Mouse (Mus musculus) neural tube, embryonic 14.5 days (tissue): Measurements from ENCODE around the gene Dlgap3. TPM values are rescaled to one million over a fixed set of nuclear protein-coding genes. Genes with fewer than 3 reads are reported as not detected.

Source experiments
- ATAC-seq: fragments of 200-750 bp; cut with Nextera tagmentation; 2 replicates; pipeline ENCODE4 v1.8.0; 2017; ENCODE audit warnings: low read depth, mild to moderate bottlenecking, moderate TSS enrichment, moderate library complexity
- H3K27ac ChIP-seq: fragments of 300-500 bp; sonication (generic); 2 replicates; pipeline ENCODE4 v1.5.1; 2014; ENCODE audit warnings: low read depth, mild to moderate bottlenecking, control low read depth, low read length, moderate library complexity, mixed read lengths
- H3K27me3 ChIP-seq: fragments of 300-500 bp; sonication (generic); 2 replicates; pipeline ENCODE4 v1.6.1; 2014; ENCODE audit warnings: low read length; ENCODE audit not compliant: control insufficient read depth, insufficient read depth
- H3K36me3 ChIP-seq: fragments of 300-500 bp; sonication (generic); 2 replicates; pipeline ENCODE4 v1.6.1; 2014; ENCODE audit warnings: low read length, mixed read lengths; ENCODE audit not compliant: control insufficient read depth, insufficient read depth
- H3K4me1 ChIP-seq: fragments of 300-500 bp; sonication (generic); 2 replicates; pipeline ENCODE4 v1.6.1; 2014; ENCODE audit warnings: low read length; ENCODE audit not compliant: control insufficient read depth, insufficient read depth
- H3K4me2 ChIP-seq: fragments of 300-500 bp; sonication (generic); 2 replicates; pipeline ENCODE4 v1.6.1; 2014; ENCODE audit warnings: mild to moderate bottlenecking, low read depth, low read length, control low read depth
- H3K4me3 ChIP-seq: fragments of 300-500 bp; sonication (generic); 2 replicates; pipeline ENCODE4 v1.5.1; 2014; ENCODE audit warnings: low read depth, low read length, control low read depth, mixed read lengths
- H3K9ac ChIP-seq: fragments of 300-500 bp; sonication (generic); replicated peaks from 2 replicates; pipeline ENCODE4 v1.6.1; 2014; ENCODE audit warnings: low read depth, mild to moderate bottlenecking, control low read depth, low read length, mixed read lengths
- H3K9me3 ChIP-seq: fragments of 300-500 bp; sonication (generic); 2 replicates; pipeline ENCODE4 v1.6.1; 2016; ENCODE audit warnings: low read length; ENCODE audit not compliant: control insufficient read depth
- WGBS: fragments of 180-500 bp; shearing (Covaris S2); extraction: QIAGEN DNeasy Blood & Tissue Kit; methylation state at CpG from one replicate; pipeline ENCODE4 v1.1.7; 2014; 5-methylcytosine and 5-hydroxymethylcytosine counted together
- polyA plus RNA-seq: library from polyadenylated mRNA; unstranded; fragments of >200 nt; fragmentation: Nextera tagmentation; extraction: Ambion mirVana; gene quantifications from 2 replicates; pipeline ENCODE4 v1.2.1, GENCODE M21; 2014

Gene Dlgap3
- polyA plus RNA-seq, 1 experiment from 2014 or later: 26.0 TPM

DNA sequence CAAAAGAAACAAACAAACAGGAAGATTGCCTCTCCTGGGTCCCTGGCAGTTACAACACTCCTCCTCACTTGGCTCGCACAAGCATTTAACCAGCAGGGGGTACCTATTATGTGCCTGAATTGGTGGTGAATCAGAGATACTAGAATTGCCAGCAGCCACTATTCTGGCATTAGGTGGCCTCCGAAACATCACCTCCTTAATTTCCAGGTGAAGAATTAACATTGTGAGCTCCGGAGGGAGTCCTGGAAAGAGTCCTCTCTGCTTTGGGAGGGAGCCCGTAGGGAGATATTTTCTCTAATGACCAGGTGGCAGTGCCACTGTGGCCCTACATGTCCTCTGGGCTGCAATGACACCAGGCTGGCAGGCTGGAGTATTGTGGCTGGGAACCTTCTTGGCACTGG is 47.2 kb downstream of the Dlgap3 start:
- peaks cover 4% of the 10 kb centered on the region; the same call in 1 of the 2 replicates for H3K4me1 ChIP-seq
- H3K36me3 ChIP-seq: no peaks in the 10 kb centered on the region
- no peaks in the 10 kb centered on the region for H3K27me3 ChIP-seq
- H3K27ac ChIP-seq: no peak overlapping the region
- WGBS: 57% methylated on average over 4 of the region's 4 CpGs
- no peak overlapping the region for H3K9ac ChIP-seq
- no peak overlapping the region for H3K4me2 ChIP-seq
- no peak for ATAC-seq
- no peaks in the 10 kb centered on the region for H3K9me3 ChIP-seq
- H3K4me3 ChIP-seq: no peak overlapping the region

DNA sequence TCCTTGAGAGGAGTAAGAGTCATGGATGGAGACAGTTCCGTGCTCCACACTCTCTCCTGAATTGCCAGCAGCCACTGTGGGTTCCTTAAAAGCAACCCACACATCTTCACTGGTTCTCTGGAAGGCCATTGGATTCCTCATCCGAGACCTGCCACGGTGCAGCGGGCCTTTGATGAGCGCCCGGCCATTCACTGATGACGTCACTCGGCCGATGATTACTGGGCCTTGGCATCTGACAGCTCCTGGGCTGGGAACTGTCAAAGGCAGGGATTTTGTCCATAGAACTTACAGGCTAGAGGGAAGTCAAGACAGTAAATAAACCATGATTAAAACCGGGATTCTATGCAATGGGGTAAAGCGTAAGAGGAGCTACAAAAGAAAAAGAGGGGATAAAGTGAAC is 48.0 kb downstream of the Dlgap3 start:
- no peak for ATAC-seq

DNA sequence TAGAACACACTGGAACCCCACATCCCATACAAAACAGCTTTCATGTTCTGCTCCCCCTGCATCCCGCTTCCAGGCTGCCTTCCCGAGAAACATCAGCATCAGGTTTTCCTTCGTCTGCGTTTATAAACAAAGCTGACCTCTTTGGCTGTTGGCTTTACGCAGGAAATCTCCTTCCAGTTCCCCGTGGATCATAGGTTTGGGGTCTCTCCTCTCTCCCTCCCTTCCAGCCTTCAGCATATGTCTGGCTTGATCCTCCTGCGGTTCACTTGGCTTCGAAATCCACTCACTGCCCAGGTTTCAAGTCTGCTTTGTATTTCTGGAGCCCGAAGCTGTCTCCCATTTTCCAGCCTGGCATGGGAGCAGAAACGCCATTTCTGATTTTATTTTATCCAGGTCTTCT is 54.3 kb downstream of the Dlgap3 start:
- 50% methylated on average over 10 of the region's 10 CpGs for WGBS
- no peak overlapping the region for H3K4me2 ChIP-seq
- no peak overlapping the region for H3K4me3 ChIP-seq
- H3K27ac ChIP-seq: no peak overlapping the region
- H3K27me3 ChIP-seq: no peaks in the 10 kb centered on the region
- peaks cover 7% of the 10 kb centered on the region for H3K4me1 ChIP-seq
- H3K36me3 ChIP-seq: no peaks in the 10 kb centered on the region
- no peak overlapping the region for H3K9ac ChIP-seq
- ATAC-seq: no peak
- H3K9me3 ChIP-seq: no peaks in the 10 kb centered on the region

More for the DNA sequence above, 48.0 kb downstream of the Dlgap3 start:
- Histone ChIP-seq H3K36me3 (no peaks in the 10 kb centered on the region), H3K4me2 (no peak overlapping the region), H3K9me3 (no peaks in the 10 kb centered on the region), H3K9ac (no peak overlapping the region), H3K27ac (no peak overlapping the region), H3K4me1 (no peaks in the 10 kb centered on the region), H3K27me3 (no peaks in the 10 kb centered on the region), H3K4me3 (no peak overlapping the region)
- 60% methylated on average over 11 of the region's 11 CpGs for WGBS

DNA sequence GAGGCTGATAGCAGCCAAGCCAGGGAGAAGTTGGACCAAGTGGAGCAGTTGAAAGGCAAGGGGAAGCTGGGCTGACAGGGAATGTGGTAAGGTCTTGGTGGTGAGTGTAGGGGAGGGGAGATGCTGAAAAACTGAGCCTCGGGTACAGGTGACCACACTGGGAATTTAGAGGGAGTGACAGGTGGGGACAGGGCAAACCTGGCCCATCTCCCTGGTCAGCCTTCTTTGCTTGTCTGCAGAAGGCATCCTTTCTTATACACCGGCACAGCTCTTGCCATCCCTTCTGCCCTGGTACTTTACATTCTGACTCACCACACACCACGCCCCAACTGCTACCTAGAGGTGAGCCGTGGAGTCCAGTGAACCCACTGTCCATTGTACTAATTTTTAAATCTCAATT is 54.8 kb downstream of the Dlgap3 start:
- Histone ChIP-seq H3K4me2 (no peak overlapping the region), H3K9ac (no peak overlapping the region), H3K9me3 (no peaks in the 10 kb centered on the region), H3K36me3 (no peaks in the 10 kb centered on the region), H3K27me3 (no peaks in the 10 kb centered on the region), H3K27ac (no peak overlapping the region), H3K4me3 (no peak overlapping the region), H3K4me1 (peaks cover 7% of the 10 kb centered on the region)
- no peak for ATAC-seq
- 62% methylated on average over 4 of the region's 4 CpGs for WGBS

DNA sequence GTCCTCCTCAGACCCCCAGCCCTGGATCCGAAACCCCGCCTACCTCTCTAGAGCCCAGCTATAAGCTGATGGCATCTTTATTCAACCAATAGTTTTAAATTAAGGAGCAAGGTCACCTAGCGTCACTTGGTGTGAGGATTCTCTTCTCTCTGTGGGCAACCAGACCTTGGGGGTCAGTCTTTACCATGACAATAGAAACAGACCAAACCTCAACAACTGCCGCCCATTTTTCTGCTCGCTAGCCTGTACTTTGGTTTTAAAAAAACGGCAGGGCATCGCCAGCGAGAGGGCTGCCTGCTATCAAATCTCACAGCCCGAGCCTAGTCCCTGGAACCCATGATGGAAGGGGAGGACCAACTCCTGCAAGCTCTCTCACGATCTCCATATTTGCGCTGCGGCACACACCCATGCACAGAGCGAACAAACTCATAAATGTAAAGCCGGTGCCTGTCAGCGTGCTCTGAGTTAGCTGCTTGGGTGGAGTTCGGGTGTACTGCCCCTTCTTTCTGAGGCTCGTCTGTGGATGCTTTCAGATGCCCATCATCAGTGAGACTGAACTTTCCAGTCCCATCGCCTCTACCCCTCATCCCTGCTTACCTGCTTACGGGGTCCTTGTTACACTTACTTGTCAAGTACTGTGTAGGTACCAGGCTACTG is 55.6 kb downstream of the Dlgap3 start:
- Histone ChIP-seq H3K27me3 (no peaks in the 10 kb centered on the region), H3K27ac (no peak overlapping the region), H3K4me3 (no peak overlapping the region), H3K9me3 (no peaks in the 10 kb centered on the region), H3K36me3 (no peaks in the 10 kb centered on the region), H3K4me1 (peaks cover 7% of the 10 kb centered on the region), H3K4me2 (no peak overlapping the region), H3K9ac (no peak overlapping the region)
- WGBS: 17% methylated on average over 19 of the region's 19 CpGs
- ATAC-seq: no peak

DNA sequence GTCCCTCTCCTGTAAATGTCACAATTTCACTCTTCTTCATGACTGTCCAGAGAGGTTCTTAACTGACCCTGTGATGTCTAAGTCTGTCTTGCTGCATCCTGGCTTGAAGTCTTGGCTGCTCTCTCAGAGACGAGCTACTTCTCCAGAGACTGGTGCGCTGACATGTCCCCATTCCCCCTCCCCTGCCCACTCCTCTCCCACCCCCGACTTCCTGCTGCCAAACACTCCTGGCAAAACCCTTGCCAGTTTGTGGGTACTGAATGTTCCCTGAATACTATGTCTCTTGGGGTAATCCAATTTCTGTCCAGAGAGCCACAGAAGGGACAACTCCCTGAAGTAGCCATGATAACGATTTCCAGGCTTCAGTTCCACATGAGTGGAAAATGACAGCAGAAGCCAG is 57.1 kb downstream of the Dlgap3 start:
- ATAC-seq: no peak
- Histone ChIP-seq H3K9me3 (no peaks in the 10 kb centered on the region), H3K27me3 (no peaks in the 10 kb centered on the region), H3K36me3 (no peaks in the 10 kb centered on the region), H3K4me1 (peaks cover 7% of the 10 kb centered on the region), H3K4me2 (no peak overlapping the region), H3K9ac (no peak overlapping the region), H3K4me3 (no peak overlapping the region), H3K27ac (no peak overlapping the region)
- 39% methylated on average over 4 of the region's 4 CpGs for WGBS

DNA sequence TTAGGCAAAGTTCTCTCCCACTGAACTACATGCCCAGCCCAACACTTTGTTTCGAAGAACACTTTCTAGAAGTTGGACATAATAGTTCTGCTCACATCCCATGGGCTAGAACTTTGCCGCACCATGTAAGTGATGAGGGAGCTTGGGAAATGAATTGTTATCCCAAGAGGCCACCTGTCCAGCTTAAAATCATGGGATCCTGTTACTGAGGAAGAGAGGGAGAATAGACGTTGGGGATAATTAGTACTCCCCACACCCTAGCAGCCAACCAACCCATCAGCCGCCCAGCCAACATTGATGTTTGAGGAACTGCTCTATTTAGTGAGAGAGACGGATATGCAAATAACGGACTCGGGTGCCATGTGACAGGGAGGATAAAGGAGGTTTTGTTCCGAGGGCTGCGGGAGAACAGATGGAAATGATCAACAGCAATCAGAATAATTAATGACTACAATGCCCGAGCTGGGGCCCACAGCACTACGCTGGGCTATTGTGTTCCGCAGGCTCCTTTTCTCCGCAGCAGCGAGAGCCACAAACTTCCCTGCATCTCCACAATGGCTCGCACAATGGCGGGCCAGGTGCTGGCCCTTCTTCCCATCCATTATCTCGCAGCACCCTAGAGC is 58.2 kb downstream of the Dlgap3 start:
- no peaks in the 10 kb centered on the region for H3K36me3 ChIP-seq
- no peak overlapping the region for H3K4me2 ChIP-seq
- no peak overlapping the region for H3K4me3 ChIP-seq
- peak; percentile 39 for ATAC-seq
- peak overlapping the region; percentile 48 for H3K27ac ChIP-seq
- H3K9me3 ChIP-seq: no peaks in the 10 kb centered on the region
- H3K4me1 ChIP-seq: peaks cover 17% of the 10 kb centered on the region
- H3K9ac ChIP-seq: no peak overlapping the region
- WGBS: 11% methylated on average over 17 of the region's 17 CpGs
- no peaks in the 10 kb centered on the region for H3K27me3 ChIP-seq

DNA sequence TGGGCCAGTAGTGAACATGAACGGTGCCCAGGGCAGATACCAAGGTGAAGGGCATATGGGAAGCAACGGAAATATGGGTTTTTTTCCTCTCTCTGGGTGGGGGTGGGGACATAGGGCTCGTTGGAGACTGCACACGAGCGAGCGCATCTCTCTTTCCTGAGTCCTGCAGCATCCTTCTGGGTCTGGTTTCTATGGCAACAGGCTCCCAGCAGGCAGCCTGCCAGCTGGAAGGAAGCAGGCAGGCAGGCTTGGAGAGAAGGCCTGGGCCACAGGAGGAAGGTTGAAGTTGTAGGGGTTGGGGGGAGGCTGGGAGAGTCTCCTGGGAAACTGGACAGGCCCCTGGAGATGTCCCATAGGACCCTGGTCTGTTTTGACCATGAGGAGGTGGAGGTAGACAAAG is 63.0 kb downstream of the Dlgap3 start:
- 15% methylated on average over 6 of the region's 6 CpGs for whole genome bisulfite sequencing
- Histone ChIP-seq H3K36me3 (no peaks in the 10 kb centered on the region), H3K27me3 (no peaks in the 10 kb centered on the region), H3K27ac (peak overlapping the region; percentile 87), H3K4me1 (peaks cover 32% of the 10 kb centered on the region), H3K9me3 (no peaks in the 10 kb centered on the region), H3K9ac (no peak overlapping the region), H3K4me3 (no peak overlapping the region), H3K4me2 (peak overlapping the region; percentile 29; the same call in 1 of the 2 replicates)
- ATAC-seq: peak; percentile 67

DNA sequence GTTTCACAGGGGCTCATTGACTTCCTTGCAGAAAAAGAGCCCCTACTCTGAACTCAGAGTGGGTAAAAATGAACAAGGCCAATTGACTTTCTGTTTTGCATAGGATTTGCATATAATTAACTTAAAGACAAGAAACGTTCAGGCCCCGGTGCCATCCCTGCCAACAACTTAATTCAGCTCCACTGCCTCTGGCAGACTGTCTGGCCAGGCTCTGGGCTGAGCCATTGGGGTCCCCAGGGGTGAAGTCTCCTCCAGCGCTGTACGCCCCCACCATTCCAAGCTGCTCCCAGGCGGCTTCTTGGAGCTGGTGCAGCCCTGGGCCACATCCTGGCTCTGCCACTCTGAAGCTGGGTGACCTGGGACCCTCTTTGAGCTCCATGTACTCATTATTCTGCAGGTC is 63.5 kb downstream of the Dlgap3 start:
- no peaks in the 10 kb centered on the region for H3K9me3 ChIP-seq
- peaks cover 28% of the 10 kb centered on the region for H3K4me1 ChIP-seq
- H3K4me3 ChIP-seq: no peak overlapping the region
- 17% methylated on average over 5 of the region's 5 CpGs for WGBS
- H3K36me3 ChIP-seq: no peaks in the 10 kb centered on the region
- no peaks in the 10 kb centered on the region for H3K27me3 ChIP-seq
- peak overlapping the region; percentile 87 for H3K27ac ChIP-seq
- ATAC-seq: peak; percentile 59
- H3K4me2 ChIP-seq: peak overlapping the region; percentile 16; the same call in 1 of the 2 replicates
- no peak overlapping the region for H3K9ac ChIP-seq
